Mouse (Mus musculus) MEL (cell line): ENCODE results near the gene Prdm8. TPM values are rescaled to one million over a fixed set of nuclear protein-coding genes. Genes with fewer than 3 reads are reported as not detected.

Source experiments
- DNase-seq: peaks from one replicate; pipeline ENCODE4 v3.0.0; 2011; ENCODE audit warnings: low read depth, low spot score
- H3K27ac ChIP-seq: 2 replicates; pipeline ENCODE4 v1.5.1; 2012; ENCODE audit warnings: low read depth, mild to moderate bottlenecking, control low read depth, low read length, moderate library complexity; ENCODE audit not compliant: control insufficient read depth
- H3K27me3 ChIP-seq, 2 experiments: fragments of 150-350 bp in 1 of 2; sonication (generic) in 1 of 2; 2 replicates each; pipeline ENCODE4 v1.6.1; 2012; ENCODE audit warnings: low read length in 2 of 2, mild to moderate bottlenecking in 2 of 2, improper control_type of control experiment in 1 of 2, moderate library complexity in 1 of 2; ENCODE audit not compliant: insufficient read depth in 2 of 2, control insufficient read depth in 1 of 2
- H3K36me3 ChIP-seq, 2 experiments: 2 replicates each; pipeline ENCODE4 v1.6.1; 2012 to 2014; ENCODE audit warnings: low read length in 2 of 2, improper control_type of control experiment in 1 of 2, inconsistent platforms in 1 of 2, mild to moderate bottlenecking in 1 of 2; ENCODE audit not compliant: insufficient read depth in 2 of 2, control insufficient read depth in 1 of 2
- H3K4me1 ChIP-seq, 2 experiments: fragments of 150-350 bp in 1 of 2; sonication (generic) in 1 of 2; 2 replicates each; pipeline ENCODE4 v1.6.1; 2012; ENCODE audit warnings: low read length in 2 of 2, improper control_type of control experiment in 1 of 2, mild to moderate bottlenecking in 1 of 2; ENCODE audit not compliant: insufficient read depth in 2 of 2, control insufficient read depth in 1 of 2
- H3K4me3 ChIP-seq, 2 experiments: fragments of 150-350 bp in 1 of 2; sonication (generic) in 1 of 2; 2 replicates each; pipeline ENCODE4 v1.5.1; 2012; ENCODE audit warnings: low read depth in 2 of 2, low read length in 2 of 2, mild to moderate bottlenecking in 2 of 2, moderate library complexity in 2 of 2, control low read depth in 1 of 2, improper control_type of control experiment in 1 of 2; ENCODE audit not compliant: control insufficient read depth in 1 of 2, insufficient read depth in 1 of 2
- H3K79me2 ChIP-seq: 2 replicates; pipeline ENCODE4 v1.6.1; 2012; ENCODE audit warnings: mild to moderate bottlenecking, low read length, moderate library complexity; ENCODE audit not compliant: control insufficient read depth, poor library complexity, insufficient read depth
- H3K9ac ChIP-seq: 2 replicates; pipeline ENCODE4 v1.6.1; 2012; ENCODE audit warnings: low read depth, mild to moderate bottlenecking, control low read depth, low read length, moderate library complexity; ENCODE audit not compliant: control insufficient read depth, poor library complexity, severe bottlenecking
- H3K9me3 ChIP-seq: fragments of 150-350 bp; sonication (generic); replicated peaks from 2 replicates; pipeline ENCODE4 v1.6.1; 2012; ENCODE audit warnings: mild to moderate bottlenecking, low read length, improper control_type of control experiment, moderate library complexity; ENCODE audit not compliant: insufficient read depth
- CHD1 ChIP-seq: IDR thresholded peaks from 2 replicates; pipeline ENCODE4 v1.6.1; 2012; ENCODE audit warnings: low read depth, mild to moderate bottlenecking, inconsistent platforms, low read length, improper control_type of control experiment
- CHD2 ChIP-seq: IDR thresholded peaks from 2 replicates; pipeline ENCODE4 v1.6.1; 2011; ENCODE audit warnings: low read length, improper control_type of control experiment
- CTCF ChIP-seq, 3 experiments: IDR thresholded peaks in 2 of 3; conservative IDR thresholded peaks in 1 of 3; 2 replicates each; pipeline ENCODE4 v1.5.1; 2011 to 2012; ENCODE audit warnings: low read length in 3 of 3, low read depth in 2 of 3, mild to moderate bottlenecking in 2 of 3, improper control_type of control experiment in 1 of 3, inconsistent platforms in 1 of 3, mixed read lengths in 1 of 3, moderate library complexity in 1 of 3; ENCODE audit not compliant: control insufficient read depth in 1 of 3, insufficient read depth in 1 of 3, poor library complexity in 1 of 3, severe bottlenecking in 1 of 3
- EP300 ChIP-seq, 2 experiments: IDR thresholded peaks; 2 replicates each; pipeline ENCODE4 v1.6.1; 2011; ENCODE audit warnings: improper control_type of control experiment in 2 of 2, low read length in 2 of 2, low read depth in 1 of 2, mild to moderate bottlenecking in 1 of 2
- ETS1 ChIP-seq: IDR thresholded peaks from 2 replicates; pipeline ENCODE4 v1.6.1; 2012; ENCODE audit warnings: low read depth, mild to moderate bottlenecking, inconsistent platforms, low read length, improper control_type of control experiment, moderate library complexity
- GABPA ChIP-seq: IDR thresholded peaks from 2 replicates; pipeline ENCODE4 v1.6.1; 2012; ENCODE audit warnings: low read depth, mild to moderate bottlenecking, inconsistent platforms, low read length, improper control_type of control experiment, moderate library complexity
- GATA1 ChIP-seq: IDR thresholded peaks from 2 replicates; pipeline ENCODE4 v1.6.1; 2011; ENCODE audit warnings: low read depth, low read length, improper control_type of control experiment
- HCFC1 ChIP-seq: IDR thresholded peaks from 2 replicates; pipeline ENCODE4 v1.6.1; 2012; ENCODE audit warnings: low read depth, mild to moderate bottlenecking, inconsistent platforms, low read length, improper control_type of control experiment, moderate library complexity
- JUND ChIP-seq: IDR thresholded peaks from 2 replicates; pipeline ENCODE4 v1.6.1; 2011; ENCODE audit warnings: low read depth, mild to moderate bottlenecking, improper control_type of control experiment, low read length
- KAT2A ChIP-seq: conservative IDR thresholded peaks from 2 replicates; pipeline ENCODE4 v1.6.1; 2012; ENCODE audit warnings: low read depth, low read length, improper control_type of control experiment, inconsistent platforms
- MAX ChIP-seq: IDR thresholded peaks from 2 replicates; pipeline ENCODE4 v1.6.1; 2011; ENCODE audit warnings: low read length, improper control_type of control experiment
- POLR2AphosphoS2 ChIP-seq: IDR thresholded peaks from 2 replicates; pipeline ENCODE4 v1.6.1; 2011; ENCODE audit warnings: low read length, improper control_type of control experiment
- POLR2AphosphoS5 ChIP-seq: IDR thresholded peaks from 2 replicates; pipeline ENCODE4 v1.6.1; 2012; ENCODE audit warnings: low read depth, borderline replicate concordance, mild to moderate bottlenecking, inconsistent platforms, low read length, moderate library complexity, mixed read lengths
- RAD21 ChIP-seq: IDR thresholded peaks from 2 replicates; pipeline ENCODE4 v1.6.1; 2011; ENCODE audit warnings: mild to moderate bottlenecking, low read depth, low read length, improper control_type of control experiment
- RCOR1 ChIP-seq: IDR thresholded peaks from 2 replicates; pipeline ENCODE4 v1.6.1; 2012; ENCODE audit warnings: low read depth, mild to moderate bottlenecking, inconsistent platforms, low read length, improper control_type of control experiment
- SIN3A ChIP-seq: IDR thresholded peaks from 2 replicates; pipeline ENCODE4 v1.6.1; 2012; ENCODE audit warnings: low read length, improper control_type of control experiment, inconsistent platforms
- TAL1 ChIP-seq: IDR thresholded peaks from 2 replicates; pipeline ENCODE4 v1.6.1; 2012; ENCODE audit warnings: mild to moderate bottlenecking, inconsistent platforms, low read length, moderate library complexity, mixed read lengths
- TCF12 ChIP-seq: IDR thresholded peaks from 2 replicates; pipeline ENCODE4 v1.6.1; 2014; ENCODE audit warnings: low read depth, mild to moderate bottlenecking, inconsistent platforms, low read length, improper control_type of control experiment, moderate library complexity
- USF1 ChIP-seq: IDR thresholded peaks from 2 replicates; pipeline ENCODE4 v1.6.1; 2014; ENCODE audit warnings: low read depth, mild to moderate bottlenecking, inconsistent platforms, low read length, improper control_type of control experiment, moderate library complexity
- USF2 ChIP-seq, 2 experiments: IDR thresholded peaks; 2 replicates each; pipeline ENCODE4 v1.6.1; 2011 to 2012; ENCODE audit warnings: improper control_type of control experiment in 2 of 2, low read length in 2 of 2, borderline replicate concordance in 1 of 2, inconsistent platforms in 1 of 2, low read depth in 1 of 2, mild to moderate bottlenecking in 1 of 2; ENCODE audit not compliant: insufficient read depth in 1 of 2
- ZKSCAN1 ChIP-seq: IDR thresholded peaks from 2 replicates; pipeline ENCODE4 v1.6.1; 2012; ENCODE audit warnings: low read depth, mild to moderate bottlenecking, inconsistent platforms, low read length, improper control_type of control experiment, moderate library complexity
- ZMIZ1 ChIP-seq: IDR thresholded peaks from 2 replicates; pipeline ENCODE4 v1.6.1; 2012; ENCODE audit warnings: low read depth, mild to moderate bottlenecking, inconsistent platforms, low read length, improper control_type of control experiment, moderate library complexity
- ZNF384 ChIP-seq: IDR thresholded peaks from 2 replicates; pipeline ENCODE4 v1.6.1; 2012; ENCODE audit warnings: low read depth, mild to moderate bottlenecking, inconsistent platforms, low read length, improper control_type of control experiment
- polyA plus RNA-seq, 2 experiments: library from polyadenylated mRNA; stranded (reverse) in 1 of 2; unstranded in 1 of 2; fragments of >175 nt in 1 of 2; fragments of >200 nt in 1 of 2; gene quantifications; 2 replicates each; pipeline versions ENCODE4 v1.2.1 to v1.2.4; 2012; ENCODE audit warnings: low replicate concordance in 2 of 2, low read depth in 1 of 2; ENCODE audit not compliant: insufficient read length in 2 of 2, insufficient read depth in 1 of 2, missing spikeins in 1 of 2
- total RNA-seq: library from RNA; depleted of rRNA; stranded (reverse); fragments of 300-350 nt; gene quantifications from 2 replicates; pipeline ENCODE4 v1.2.3, GENCODE M21; 2012; rRNA removed

Prdm8 gene
- total and polyA plus RNA-seq, 3 experiments: not detected

DNA sequence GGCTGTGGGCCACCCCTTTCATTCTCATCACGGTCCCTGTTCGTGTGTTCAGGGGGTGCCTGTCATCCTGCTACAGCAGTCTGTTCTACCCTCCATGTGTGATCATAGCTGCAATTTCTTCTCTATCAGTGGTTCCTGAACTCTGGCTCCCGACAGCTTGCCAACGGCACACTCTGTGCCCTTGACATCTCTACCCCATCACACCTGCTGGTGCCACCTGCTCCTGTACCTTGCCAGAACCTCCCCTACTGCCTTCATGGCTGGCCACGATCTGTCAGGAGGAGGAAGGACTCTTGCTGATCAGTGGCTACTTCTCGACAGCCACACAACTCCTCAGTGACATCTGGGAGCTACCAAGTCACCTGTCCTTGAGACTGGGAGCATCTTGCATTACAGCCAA, 62.5 kb downstream of the Prdm8 start:
- H3K36me3 ChIP-seq: no peaks in the 10 kb centered on the region
- no peak for DNase-seq
- no peaks in the 10 kb centered on the region for H3K9me3 ChIP-seq
- H3K4me1 ChIP-seq: no peaks in the 10 kb centered on the region
- no peaks in the 10 kb centered on the region for H3K79me2 ChIP-seq
- H3K27me3 ChIP-seq: no peaks in the 10 kb centered on the region
- TF ChIP-seq TAL1 (no peak), ZNF384 (no peak), JUND (no peak), ZMIZ1 (no peak), CHD2 (no peak), ZKSCAN1 (no peak), GABPA (no peak), RCOR1 (no peak), MAX (no peak), POLR2AphosphoS5 (no peak), TCF12 (no peak), ETS1 (no peak), USF1 (no peak), HCFC1 (no peak)
- TF ChIP-seq, all 39 proteins: peak for 0
- no peak overlapping the region for H3K9ac ChIP-seq
- no peak overlapping the region for H3K4me3 ChIP-seq
- H3K27ac ChIP-seq: no peak overlapping the region

DNA sequence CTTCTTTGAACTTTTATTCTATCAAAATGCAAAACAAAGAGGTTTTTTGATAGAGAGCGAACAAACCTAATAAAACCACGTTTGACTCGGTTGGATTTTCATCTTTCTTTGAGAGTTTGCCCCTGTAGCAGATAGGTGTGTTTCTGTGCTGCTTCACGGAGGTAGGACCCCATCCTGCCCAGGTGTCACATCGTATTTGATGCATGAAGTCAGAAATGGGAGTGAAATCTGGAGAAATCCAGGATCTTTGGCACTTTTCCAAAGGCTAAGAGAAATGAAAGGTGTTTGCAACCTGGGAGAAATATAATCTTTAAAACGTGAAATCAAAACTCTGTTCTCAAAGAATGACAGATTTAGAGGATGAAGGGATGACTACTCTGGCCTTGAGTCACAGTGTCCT, 71.5 kb downstream of the Prdm8 start:
- H3K4me1 ChIP-seq: no peaks in the 10 kb centered on the region
- no peak overlapping the region for H3K9ac ChIP-seq
- no peak for DNase-seq
- no peak overlapping the region for H3K27ac ChIP-seq
- TF ChIP-seq GATA1: no peak
- no peak for TF ChIP-seq KAT2A
- TF ChIP-seq USF2 (IDR thresholded peaks at IDR 0.05; ENCODE audit: borderline replicate concordance in 1 of 2, insufficient read depth in 1 of 2, low read depth in 1 of 2, low read length in 2 of 2): no peak
- no peak for TF ChIP-seq RAD21
- no peak for TF ChIP-seq CTCF (IDR thresholded peaks at IDR 0.05 in 2 of 3, conservative IDR thresholded peaks at IDR 0.05 in 1 of 3; ENCODE audit: control insufficient read depth in 1 of 3, insufficient read depth in 1 of 3, low read depth in 2 of 3, low read length in 3 of 3, poor library complexity in 1 of 3, severe bottlenecking in 1 of 3)
- TF ChIP-seq POLR2AphosphoS2: no peak
- TF ChIP-seq SIN3A: no peak
- TF ChIP-seq EP300 (IDR thresholded peaks at IDR 0.05; ENCODE audit: low read depth in 1 of 2, low read length in 2 of 2): no peak
- TF ChIP-seq ZKSCAN1: no peak
- TF ChIP-seq TAL1: no peak
- no peak for TF ChIP-seq HCFC1
- no peak for TF ChIP-seq JUND
- TF ChIP-seq MAX: no peak
- TF ChIP-seq CHD1: no peak
- no peak for TF ChIP-seq ETS1
- H3K79me2 ChIP-seq: no peaks in the 10 kb centered on the region
- H3K36me3 ChIP-seq: no peaks in the 10 kb centered on the region
- no peak overlapping the region for H3K4me3 ChIP-seq
- no peaks in the 10 kb centered on the region for H3K9me3 ChIP-seq
- H3K27me3 ChIP-seq: no peaks in the 10 kb centered on the region

Other genes with a start within 250 kb of the Prdm8 start
- gene Antxr2, start 136.2 kb upstream of the Prdm8 start, total RNA-seq: 3.6 and 4.3 TPM in 2 replicates
- 1 to 10 TPM in 1 of 2 experiments, not detected in 1; 5.0 TPM for gene Antxr2, start 136.2 kb upstream of the Prdm8 start, polyA plus RNA-seq
- not detected in 2 replicates for gene Fgf5, start 87.0 kb downstream of the Prdm8 start, total RNA-seq
- gene Fgf5, start 87.0 kb downstream of the Prdm8 start, polyA plus RNA-seq: not detected
- not detected in 2 replicates for gene Cfap299, start 162.1 kb downstream of the Prdm8 start, total RNA-seq
- gene Cfap299, start 162.1 kb downstream of the Prdm8 start, polyA plus RNA-seq: not detected